Mouse (Mus musculus) thymus, postnatal 36 days (tissue): ENCODE measurements around the gene Ndufa8.

Experiments
- DNase-seq, 2 experiments: peaks; one replicate each; pipeline ENCODE4 v3.0.0; 2022; ENCODE audit warnings: mixed read lengths in 2 of 2

Ndufa8 gene

DNA sequence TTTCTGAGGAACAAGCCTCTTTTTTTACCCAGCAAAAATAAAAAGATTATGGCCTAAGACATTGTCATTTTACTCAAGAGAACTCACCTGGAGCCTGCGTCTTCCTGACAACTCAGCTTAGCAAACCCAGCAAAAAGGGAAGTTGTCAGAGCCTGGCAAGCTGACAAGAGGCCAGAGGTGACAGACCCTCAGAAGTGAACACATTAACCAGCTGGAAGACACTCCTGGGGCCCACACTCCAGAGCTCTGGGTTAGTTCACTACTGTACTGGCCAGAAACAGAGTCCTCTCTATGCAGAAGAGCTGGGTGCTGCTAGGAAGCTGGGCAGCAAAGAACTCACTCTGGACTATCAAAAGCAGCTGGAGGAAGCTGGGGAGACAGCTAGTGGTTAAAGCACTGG lies 8.3 kb downstream of the Ndufa8 start:
- DNase-seq: no peak

DNA sequence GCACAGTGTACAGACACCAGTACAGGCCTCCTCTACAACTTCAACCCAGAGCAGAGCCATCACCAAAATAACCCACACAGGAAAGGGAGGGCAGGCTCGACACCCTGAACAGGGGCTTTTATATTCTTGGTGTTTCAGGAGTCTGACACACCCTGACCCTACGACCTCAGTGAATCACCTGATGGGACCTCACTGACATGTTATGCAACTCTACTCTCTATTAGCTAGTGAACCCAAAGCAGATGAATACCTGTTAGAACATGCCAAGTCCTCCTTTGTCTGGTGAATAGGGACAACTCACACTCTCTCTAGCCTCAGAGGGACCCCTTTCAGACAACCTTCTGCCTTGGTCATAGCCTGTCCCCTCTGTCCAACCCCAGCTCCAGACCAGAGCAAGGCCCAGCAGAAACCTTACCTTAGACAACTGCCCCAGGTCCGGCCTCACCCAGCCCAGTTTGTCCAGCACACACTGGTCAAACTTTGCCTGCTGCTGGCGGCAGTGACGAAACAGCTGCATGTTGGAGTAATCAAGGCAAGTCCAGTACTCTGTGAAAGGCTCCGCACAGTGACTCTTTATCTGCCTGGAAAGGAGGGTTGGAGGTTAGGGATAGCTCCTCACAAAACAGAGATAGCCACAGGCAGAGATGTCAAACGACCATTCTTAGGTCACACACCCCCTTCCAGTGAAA lies 9.8 kb downstream of the Ndufa8 start:
- no peak for DNase-seq

GRCm38 (mm10) chr2:36035413-36036081 lies 13.7 kb downstream of the Ndufa8 start:
- DNase-seq: no peak

DNA sequence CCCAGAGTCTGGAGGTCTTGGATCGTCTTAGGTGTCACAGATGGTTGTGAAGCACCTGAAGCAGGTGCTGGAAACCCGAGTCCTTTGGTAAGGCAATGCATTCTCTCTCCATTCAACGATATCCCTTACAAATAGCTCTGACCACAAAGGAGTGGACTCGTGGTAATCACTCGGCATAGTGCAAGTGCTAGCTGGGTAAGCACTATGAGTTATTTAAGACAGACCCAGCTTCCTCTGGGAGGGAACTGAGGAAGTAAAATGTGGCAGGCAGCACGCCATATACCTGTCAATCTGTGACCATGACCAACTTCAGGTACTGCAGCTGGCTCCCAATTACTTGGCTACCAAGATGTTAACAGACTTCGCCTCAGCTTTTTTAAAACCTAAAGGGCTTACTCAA lies 14.3 kb downstream of the Ndufa8 start:
- DNase-seq: no peak

DNA sequence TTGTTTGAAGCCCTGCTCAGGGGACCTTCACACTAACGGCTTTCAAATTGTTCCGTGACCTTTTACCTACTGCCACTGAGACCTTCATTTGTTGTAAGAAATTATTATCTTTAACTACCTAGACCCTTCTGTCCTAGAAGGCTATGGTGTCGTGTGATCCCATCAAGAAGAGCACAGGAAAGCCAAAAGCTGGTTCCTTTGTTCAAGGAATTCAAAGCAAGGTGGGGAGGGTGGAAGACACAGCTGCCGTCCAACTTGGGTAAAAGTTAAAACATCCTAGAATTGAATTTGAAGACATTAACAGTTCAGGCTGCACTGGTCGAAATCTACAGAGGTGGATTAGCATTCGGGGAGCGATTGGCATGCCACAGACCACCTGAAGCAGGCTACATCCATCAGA lies 15.2 kb downstream of the Ndufa8 start:
- no peak for DNase-seq

DNA sequence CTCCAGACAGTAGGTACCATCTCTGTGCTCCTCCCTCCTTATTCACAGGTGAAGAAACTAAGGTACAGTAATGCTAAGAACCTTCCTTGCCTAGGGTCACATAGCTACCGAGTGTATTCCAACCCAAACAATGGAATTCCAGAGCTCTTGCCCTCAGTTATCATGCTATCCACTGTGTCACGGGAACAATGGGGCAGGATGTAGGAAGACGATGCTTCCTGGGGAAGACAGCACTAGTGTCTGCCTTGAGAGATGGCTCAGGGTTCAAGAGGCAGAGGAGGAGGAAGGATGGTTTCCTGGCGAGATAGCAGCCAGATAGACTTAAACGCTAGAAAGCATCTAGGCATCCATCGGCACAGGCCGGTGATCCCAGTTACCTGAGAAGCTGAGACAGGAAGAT lies 16.3 kb downstream of the Ndufa8 start:
- DNase-seq: no peak

- no peak for DNase-seq
These were observed 25.9 kb downstream of the Ndufa8 start for GRCm38 (mm10) chr2:36023291-36023690.

- DNase-seq: peak; percentile 49 to 52
These were observed 27.6 kb downstream of the Ndufa8 start for GRCm38 (mm10) chr2:36021385-36022159.

DNA sequence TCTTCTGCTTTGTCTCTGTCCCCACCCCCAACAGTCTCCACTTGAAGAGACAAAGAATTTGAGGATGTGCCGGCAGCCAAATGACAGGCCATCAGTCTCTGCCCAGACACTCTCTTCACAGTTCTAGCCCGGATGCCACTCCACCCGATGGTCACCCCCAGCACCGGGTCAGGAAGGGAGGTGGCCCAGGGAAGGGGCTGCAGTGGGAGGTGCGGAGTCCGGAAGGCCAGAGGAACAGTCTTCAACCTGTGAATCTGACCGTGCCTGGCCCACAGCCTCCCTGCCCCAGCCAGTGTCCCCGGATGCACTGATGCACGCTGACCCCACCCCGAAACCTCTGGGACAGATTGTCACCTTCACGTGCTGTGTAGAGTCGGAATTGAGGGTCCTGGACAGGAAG lies 36.2 kb downstream of the Ndufa8 start:
- no peak for DNase-seq

- DNase-seq: no peak
These were observed 37.8 kb downstream of the Ndufa8 start for GRCm38 (mm10) chr2:36011331-36011825.

DNA sequence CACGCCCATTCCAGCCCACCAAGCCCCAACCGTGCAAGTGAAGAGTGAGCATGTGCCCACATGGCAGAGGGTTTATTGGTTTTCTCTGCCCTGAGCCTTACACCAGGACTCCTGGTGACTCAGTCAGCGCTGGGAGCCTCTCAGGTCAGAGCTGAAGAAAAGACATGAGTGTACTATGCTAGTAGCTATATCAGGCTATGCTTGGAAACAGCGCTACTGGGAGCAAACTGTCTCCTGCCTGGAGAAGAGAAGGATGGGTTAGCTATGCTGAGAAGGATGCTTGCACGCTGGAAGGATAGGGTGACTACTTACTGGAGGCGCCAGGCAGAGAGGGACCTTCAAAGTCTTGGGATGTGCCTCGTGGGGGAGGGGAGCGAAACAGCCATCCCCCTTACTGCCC lies 38.6 kb downstream of the Ndufa8 start:
- DNase-seq: no peak

- DNase-seq: peak; percentile 46 to 52
These were observed 39.8 kb downstream of the Ndufa8 start for GRCm38 (mm10) chr2:36009386-36009785.

DNA sequence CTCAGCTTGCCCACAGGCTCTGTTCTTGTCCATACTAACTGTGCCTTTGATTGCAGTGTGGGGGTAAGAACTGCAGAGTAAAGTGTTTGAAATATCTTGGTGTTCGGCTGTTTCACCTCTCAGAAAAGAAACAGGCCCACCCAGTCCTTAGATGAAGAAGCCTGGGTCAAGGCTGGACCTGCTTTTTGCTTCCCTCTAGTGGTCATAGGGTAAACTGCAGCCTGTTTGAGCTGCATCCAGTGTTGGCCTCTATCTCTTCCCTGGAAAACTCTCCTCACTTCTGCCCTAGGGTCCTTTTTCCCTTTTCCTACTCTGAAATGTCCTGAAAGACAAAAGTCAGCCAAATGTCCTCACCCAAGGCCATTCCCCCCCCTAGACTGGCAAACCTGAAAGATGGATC lies 41.1 kb downstream of the Ndufa8 start:
- no peak for DNase-seq

GRCm38 (mm10) chr2:36002188-36002587 lies 47.0 kb downstream of the Ndufa8 start:
- DNase-seq: no peak

DNA sequence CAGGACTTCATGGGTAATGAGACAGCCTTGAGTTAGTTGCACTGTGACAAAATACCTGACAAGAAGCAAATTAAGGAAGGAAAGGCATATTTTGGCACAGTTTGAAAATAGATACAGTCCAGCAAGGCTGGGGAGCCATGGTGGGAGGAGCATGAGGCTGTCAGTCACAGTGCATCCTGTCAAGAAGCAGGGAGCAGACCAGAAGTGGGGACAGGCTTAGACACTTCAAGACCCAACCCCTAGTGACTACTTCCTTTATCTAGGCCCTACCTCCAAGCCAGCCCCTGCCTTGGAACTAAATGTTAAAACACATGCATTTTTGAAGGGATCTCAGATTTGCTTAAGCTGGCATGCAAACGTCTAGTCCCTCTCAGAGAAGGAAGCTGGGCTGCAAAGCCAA lies 48.8 kb downstream of the Ndufa8 start:
- no peak for DNase-seq

- DNase-seq: no peak
These were observed 50.0 kb downstream of the Ndufa8 start for GRCm38 (mm10) chr2:35999212-35999611.

GRCm38 (mm10) chr2:35998416-35998815 lies 50.8 kb downstream of the Ndufa8 start:
- DNase-seq: no peak

DNA sequence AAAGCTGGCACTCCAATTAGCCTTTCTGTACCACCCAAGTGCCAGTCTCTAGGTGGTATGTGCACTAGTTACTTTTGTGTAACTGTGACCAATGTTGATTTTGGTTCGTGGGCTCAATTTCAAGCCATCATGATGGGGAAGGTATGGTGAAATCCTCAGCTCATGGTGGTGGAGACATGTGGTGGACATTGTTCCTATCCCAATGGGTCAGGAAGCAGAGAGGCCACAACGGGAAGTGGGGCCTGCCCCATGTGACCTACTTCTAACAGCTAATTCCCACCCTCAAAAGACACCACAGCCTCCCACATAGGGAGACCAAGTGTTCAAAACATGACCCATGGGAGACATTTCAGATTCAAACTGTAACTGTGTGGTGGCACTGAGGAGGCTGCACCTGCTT lies 52.5 kb downstream of the Ndufa8 start:
- DNase-seq: no peak

DNA sequence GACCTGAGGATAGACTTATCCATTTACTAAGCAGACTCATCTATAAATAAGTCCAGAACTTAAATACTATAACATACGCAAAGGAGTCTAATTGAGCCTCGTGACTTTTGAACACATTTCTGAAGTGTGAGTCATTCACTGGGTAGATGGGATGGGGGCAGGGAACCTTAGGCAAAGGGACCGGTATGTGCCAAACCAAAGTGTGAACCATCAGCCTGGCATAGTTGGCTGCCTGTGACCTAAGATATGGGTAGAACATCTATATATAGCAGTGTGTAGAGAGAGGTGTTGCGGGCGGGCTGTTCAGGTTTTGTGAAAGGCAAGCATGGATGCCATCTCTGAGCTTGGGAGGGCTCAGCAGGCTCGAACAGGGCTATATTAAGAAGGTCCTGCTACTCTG lies 54.9 kb downstream of the Ndufa8 start:
- no peak for DNase-seq

DNA sequence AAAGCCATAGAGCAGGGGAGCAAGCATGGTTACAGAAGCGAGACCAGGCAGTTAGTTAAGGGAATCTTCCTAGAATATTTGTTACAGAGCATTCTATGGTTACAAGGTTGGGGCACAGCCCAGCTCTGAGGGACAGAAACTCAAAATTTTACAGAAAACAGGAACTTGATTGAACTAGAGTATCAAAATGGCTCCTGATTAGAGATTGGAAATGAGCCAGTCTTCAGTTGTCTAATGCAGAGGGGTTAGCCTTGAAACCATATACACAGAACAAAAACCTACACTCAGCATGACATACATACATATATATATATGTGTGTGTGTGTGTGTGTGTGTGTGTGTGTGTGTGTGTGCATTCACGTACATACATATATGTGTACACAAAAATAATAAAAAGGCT lies 55.7 kb downstream of the Ndufa8 start:
- DNase-seq: no peak

DNA sequence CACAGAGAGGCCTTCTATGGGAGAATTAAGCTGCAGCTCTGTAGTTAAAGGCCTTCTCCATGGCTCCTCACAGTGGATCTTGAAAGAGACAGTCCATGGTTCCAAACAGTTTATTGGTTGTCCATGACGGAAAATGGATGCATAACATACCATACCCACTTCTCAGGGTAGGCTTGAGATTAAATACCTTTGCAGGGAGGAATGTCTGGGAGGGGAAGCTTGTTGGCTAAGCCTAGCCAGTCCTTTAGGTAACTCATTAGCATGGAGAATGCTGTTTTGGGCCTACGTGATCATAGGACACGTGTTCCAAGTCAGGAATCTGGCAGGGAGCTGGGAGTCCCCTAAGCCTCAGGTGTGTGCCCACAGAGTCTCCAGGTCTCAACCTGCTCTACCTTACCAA lies 56.9 kb downstream of the Ndufa8 start:
- DNase-seq: no peak
